Mouse (Mus musculus) c-Kit-negative CD71-positive TER-119-positive erythroid progenitor cells, embryonic 14.5 days (primary cell): ENCODE results near the gene Skiv2l.
"Not testable (repeated sequence)": the region's sequence is repeated elsewhere in the genome, so short reads cannot be mapped to it uniquely, and the experiment has no call there.

Experiments used
- DNase-seq: peaks from one replicate; pipeline ENCODE4 v3.0.0-alpha.2; 2013; ENCODE audit warnings: low read depth, low spot score

Skiv2l gene

DNA sequence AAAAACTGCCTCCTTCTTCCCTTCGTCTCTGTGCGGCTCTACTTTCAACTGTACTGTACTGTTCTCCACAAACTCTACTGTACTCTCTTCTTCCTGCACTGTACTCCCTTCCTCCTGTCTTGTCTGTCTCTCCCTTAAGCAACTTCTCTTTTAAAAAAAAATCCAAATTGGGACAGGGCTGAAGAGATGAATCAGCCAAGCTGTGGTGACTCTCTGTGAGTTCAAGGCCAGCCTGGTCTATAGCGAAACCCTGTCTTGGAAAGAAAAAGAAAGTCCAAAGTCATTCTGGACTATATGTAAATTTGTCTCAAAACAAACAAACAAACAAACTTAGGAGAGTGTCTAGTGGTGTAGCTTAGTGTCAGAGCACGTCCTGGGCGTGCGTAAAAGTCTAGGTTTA, 24.3 kb upstream of the Skiv2l start:
- no peak for DNase-seq

DNA sequence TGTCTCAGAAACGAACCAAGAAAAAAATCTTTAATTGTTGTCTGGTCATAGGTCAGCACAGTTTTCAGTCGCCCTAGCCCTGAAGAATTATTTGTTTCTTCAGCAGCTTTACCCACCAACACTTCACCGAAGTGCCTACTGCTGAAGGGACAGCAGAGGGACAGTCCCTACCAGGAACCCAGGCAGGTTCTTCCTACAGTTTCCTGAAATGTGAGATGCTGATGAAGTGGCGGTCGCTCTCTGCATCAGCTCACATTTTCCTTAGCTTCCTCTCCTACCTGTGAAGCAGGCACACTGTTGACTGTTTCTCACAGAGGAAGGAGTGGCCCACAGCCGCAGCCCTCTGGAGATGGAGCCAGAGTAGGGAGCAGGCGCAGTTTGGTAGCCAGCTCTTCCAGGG, 16.0 kb upstream of the Skiv2l start:
- DNase-seq: no peak

DNA sequence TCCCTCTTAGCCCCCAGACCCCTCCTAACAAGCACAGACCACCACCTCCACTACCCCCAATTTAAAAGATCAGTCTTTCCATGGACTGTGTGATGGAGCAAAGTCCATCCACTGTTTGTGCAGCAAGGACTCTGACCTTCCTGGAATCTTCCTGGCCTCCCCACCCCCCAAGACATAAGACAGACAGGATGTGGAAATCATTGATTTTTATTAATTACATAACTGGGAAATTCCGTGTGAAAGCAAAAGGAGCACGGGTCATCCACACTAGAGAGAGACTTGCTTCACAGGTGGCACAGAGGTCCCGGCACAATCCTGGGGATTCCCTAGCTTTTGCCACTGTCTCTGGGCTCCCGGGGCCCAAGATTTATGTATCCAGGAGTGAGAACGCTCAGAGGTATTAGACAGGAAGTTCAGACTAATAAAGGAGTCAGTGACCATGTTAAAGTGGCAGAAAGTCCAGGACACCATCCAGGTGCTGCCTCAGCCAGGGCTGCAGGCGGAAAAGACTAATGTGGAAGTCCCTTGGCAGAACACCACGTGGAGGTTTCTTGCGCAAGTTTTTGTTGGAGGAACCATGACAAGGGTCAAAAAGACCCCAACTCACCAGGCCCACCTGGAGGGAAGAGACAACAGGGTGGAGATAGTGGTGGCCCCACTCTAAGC, 12.5 kb upstream of the Skiv2l start, which contains the start of gene Cfb:
TSS of gene Cfb (minus strand) at position 103 of the 666 bp plus-strand sequence.
- no peak for DNase-seq

GRCm38 (mm10) chr17:34861704-34862415, 11.8 kb upstream of the Skiv2l start:
- no peak for DNase-seq

DNA sequence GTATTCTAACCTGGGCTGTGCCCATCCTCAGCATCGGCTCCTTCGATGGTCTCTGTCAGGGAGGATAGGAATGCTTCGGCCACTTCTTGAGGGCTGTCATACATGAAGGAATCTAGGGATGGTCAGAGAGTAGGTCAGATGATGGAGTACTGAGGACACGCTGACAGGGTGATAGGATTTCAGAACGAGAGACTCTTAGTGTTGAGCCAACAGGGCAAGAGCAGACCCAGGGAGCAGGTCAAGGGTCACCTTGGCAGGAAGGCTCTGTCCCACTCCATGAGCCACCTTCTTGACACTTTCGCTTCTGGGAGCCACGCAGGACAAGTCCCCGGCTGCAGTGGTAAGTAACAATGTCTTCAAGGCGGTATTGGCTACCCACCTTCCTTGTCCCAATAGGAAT, 10.5 kb upstream of the Skiv2l start:
- no peak for DNase-seq

DNA sequence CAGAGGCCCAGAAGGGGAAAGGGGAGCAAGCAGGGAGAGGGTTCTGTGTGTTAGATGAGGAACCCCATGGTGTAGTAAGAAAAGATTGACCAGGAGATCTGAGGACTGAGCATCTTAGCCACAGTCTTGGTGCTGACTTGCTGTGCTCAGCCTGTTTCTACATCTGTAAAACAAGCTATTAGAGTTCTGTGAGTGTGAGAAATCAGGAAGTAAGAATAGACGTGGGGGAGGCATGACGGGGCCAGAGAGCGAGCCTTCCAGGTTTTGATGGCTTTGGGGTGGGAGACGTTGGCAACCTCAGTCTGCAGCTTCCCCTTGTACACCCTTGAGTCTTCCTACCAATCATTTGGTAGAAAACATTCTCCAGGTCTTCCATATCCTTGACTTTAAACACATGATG, 8.7 kb upstream of the Skiv2l start:
- DNase-seq: no peak

- DNase-seq: no peak
These were observed 5.8 kb upstream of the Skiv2l start for GRCm38 (mm10) chr17:34855825-34856224.

- no peak for DNase-seq
These were observed 4.8 kb upstream of the Skiv2l start for GRCm38 (mm10) chr17:34854761-34855160.

DNA sequence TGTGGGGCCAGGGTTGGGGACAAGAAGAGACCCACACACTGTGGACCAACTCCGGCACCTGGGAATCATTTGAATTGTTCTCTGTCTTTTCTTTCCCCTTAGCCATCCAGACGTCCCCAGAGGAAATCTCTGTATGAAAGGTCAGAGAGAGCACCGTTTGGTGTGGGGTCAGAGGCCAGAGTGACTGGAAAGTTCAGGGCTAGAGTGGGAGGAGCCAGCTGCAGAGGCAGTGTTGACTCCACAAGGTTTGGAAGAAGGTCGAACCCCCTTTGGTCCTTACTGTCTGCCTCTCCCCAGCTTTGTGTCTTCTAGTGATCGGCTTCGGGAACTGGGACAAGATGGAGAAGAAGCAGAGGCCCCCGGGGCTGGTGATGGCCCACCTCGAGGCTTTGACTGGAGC, 3.5 kb upstream of the Skiv2l start:
- DNase-seq: no peak

- DNase-seq: no peak
These were observed 611 bp upstream of the Skiv2l start for GRCm38 (mm10) chr17:34850517-34851125.

GRCm38 (mm10) chr17:34847615-34848014, 2.4 kb downstream of the Skiv2l start:
- DNase-seq: no peak

- no peak for DNase-seq
These were observed 2.8 kb downstream of the Skiv2l start for GRCm38 (mm10) chr17:34847192-34847591.

DNA sequence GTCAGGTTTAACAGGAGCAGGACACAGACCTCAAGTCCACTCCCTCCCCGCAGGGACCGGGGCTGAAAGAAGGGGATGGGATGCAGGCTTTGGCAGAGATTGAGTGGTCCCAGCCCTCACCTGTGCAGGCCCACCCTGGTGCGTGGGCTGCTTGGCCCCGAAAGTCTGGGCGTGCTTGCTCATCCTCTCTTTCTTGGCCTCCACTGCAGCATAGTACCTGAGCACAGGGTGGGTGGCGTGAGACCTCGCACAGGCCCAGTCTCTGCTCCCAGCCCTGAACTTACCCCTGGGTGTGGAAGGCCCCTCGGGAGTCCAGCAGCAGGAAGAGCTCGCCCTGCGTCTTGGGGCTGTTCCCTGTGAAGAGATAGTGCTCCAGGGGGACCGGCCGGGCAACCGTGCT, 5.1 kb downstream of the Skiv2l start:
- DNase-seq: no peak

DNA sequence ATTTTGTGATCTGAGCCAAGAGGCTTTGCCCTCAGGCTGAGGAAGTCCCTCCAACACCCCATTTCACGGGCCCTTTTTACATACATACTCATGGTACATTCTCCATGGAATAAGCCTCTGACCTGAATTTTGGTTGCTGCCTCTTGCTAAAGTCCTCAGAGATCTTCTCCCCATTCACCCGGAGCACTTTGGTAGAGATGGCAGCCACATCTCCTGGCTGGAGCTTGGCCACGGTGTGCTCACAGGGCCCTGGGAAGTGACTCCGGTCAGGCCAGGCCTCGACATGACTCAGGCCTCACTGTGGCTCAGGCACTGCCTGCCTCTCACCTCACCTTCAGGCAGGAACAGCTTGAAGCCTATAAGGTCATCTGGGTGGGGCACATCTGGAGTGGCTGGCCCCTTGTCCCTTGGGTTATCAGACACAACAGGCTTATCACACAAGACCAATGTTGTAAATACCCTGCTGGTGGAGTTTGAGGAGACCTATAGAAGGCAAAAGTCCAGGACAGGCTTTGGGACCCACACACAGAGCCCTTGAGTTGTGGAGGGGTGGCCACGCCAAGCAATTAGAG, 9.2 kb downstream of the Skiv2l start:
- DNase-seq: no peak

DNA sequence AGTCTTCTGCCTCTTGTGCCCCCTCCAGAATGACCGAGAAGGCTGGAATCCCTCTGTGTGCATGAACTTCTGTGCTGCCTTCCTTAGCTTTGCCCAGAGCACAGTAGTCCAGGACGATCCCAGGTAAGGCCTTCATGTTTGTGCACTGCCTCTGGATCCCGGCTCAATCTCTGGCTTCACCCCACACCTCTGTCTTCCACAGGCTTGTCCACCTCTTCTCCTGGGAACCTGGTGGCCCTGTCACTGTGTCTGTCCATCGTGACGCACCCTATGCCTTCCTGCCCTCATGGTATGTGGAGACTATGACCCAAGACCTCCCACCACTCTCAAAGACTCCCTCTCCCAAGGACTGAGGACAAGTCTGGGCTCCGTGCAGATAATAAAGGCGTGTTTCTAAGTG, 11.2 kb downstream of the Skiv2l start:
- DNase-seq: no peak

DNA sequence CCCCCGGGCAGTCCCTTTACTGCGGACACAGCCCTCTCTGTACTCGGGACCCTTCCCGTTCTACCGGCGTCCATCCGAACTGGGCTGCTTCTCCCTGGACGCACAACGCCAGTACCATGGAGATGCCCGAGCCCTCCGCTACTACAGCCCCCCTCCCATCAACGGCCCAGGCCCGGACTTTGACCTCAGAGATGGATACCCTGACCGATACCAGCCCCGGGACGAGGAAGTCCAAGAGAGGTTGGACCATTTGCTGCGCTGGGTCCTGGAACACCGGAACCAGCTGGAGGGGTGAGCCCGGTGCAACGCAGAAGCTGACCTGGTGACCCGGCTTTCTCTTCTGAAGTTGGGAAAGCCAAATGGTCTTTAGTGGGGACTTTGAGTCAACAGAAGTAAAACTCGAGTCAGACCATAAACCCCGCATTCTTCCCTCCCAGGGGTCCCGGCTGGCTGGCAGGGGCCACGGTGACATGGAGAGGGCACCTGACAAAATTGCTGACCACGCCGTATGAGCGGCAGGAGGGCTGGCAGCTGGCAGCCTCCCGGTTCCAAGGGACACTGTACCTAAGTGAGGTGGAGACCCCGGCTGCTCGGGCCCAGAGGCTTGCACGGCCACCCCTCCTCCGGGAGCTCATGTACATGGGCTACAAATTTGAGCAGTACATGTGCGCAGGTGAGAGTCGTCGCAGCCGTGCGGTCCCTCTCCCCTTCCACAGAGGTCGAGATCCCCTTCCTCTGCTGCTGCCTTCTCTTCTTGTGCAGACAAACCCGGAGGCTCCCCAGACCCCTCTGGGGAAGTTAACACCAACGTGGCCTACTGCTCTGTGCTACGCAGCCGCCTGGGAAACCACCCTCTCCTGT, 12.3 kb downstream of the Skiv2l start:
- no peak for DNase-seq

DNA sequence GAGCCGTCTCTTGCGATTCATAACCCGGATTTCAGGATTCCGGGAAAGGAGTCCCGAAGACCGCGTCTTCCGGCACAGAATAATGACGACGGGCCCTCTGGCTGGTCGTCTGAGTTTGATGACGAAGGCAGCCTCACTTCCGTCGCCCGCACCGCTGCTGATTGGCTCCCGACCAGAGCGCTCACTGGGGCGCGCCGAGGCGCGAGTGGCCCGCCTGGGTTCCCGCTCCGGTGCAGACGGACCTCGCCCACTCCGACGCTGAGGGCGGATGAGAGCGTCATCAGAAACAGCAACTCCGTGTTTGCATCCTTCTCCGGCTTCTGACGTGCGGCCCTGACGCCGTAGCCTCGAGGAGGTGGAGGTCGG, 13.2 kb downstream of the Skiv2l start, which contains the start of the genes Stk19 and Dxo:
TSS of gene Stk19 (minus strand) at position 90 of the 366 bp plus-strand sequence.
TSS of gene Dxo (plus strand) at position 164 of the 366 bp plus-strand sequence.
- peak; percentile 94 for DNase-seq

DNA sequence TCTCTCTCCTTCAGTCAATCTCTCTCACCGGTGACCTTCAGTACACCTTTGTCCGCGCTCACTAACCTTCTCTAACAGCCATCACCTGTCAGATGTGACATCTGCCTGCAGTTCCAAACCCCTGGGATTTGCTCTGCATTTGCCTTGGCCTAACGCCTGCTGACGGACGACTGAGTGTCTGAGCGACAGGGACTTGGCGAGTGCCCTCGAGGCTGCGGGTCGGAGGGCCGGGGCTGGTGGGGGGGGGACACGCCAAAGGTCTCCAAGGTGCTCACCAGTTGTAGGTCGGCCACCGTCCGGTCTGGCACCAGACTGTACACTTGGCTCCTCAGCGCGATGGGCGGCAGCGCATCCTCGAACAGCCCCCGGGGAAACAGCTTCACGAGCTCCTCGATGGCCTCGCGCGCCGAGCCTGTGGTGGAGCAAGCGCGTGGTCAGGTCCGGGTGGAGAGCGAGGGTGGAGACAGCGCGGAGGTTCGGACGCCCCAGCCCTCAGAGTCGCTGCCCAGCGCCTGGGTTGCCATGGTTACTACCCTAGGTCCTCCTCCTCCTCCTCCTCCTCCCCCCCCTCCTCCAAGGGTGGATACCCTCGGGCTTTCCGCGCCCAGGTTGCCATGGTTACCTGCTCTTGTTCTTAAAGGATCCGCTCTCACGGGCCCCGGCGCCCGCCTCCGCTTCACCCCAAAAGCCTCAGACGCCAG, 13.7 kb downstream of the Skiv2l start:
- DNase-seq: no peak

- not testable (repeated sequence) for DNase-seq
These were observed 19.2 kb downstream of the Skiv2l start for GRCm38 (mm10) chr17:34830776-34831175.

DNA sequence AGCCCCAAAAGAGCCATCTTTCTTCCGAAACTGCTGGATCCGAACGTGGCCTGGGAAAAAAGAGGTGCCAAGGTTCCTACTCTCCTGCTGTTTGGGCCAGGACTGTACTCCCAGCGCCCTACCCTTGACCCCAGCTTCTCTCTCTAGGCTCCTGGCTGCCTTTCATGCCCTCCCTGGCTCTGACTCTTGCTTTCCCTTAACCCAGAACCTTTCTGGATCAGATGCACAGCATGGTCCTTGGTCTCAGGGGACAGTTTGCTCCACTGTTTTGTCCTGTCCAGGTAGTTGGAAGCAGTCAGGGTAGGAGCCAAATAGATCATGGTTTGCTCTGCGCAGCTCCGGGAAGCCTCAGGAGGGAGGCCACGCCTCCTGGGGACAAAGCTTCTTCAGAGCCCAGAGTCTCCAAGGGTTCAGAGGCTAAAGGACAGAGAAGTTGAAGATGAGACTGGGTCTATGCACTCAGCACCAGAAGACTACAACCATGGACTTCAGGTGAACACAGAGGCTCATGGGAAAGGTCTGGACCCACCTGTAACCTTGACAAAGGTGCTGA, 35.1 kb downstream of the Skiv2l start:
- no peak for DNase-seq

- DNase-seq: not testable (repeated sequence)
These were observed 36.3 kb downstream of the Skiv2l start for GRCm38 (mm10) chr17:34813747-34814146.
